Mouse (Mus musculus): ENCODE results near the gene Kdm2a.

GRCm38 (mm10) chr19:4322134-4322533 lies 76.0 kb downstream of the Kdm2a start:
- TF ChIP-seq GATA1 (IDR thresholded peaks at IDR 0.05; ENCODE audit: borderline replicate concordance, low read length), result no peak
- no peak for TF ChIP-seq FLI1 (IDR thresholded peaks at IDR 0.05; ENCODE audit: low read length)

Measured in megakaryocyte, embryonic 14.5 days (primary cell).